Mouse (Mus musculus): ENCODE measurements around the gene Trip11.
"Not testable (repeated sequence)": the region's sequence is repeated elsewhere in the genome, so short reads cannot be mapped to it uniquely, and the experiment has no call there.

The Trip11 gene

DNA sequence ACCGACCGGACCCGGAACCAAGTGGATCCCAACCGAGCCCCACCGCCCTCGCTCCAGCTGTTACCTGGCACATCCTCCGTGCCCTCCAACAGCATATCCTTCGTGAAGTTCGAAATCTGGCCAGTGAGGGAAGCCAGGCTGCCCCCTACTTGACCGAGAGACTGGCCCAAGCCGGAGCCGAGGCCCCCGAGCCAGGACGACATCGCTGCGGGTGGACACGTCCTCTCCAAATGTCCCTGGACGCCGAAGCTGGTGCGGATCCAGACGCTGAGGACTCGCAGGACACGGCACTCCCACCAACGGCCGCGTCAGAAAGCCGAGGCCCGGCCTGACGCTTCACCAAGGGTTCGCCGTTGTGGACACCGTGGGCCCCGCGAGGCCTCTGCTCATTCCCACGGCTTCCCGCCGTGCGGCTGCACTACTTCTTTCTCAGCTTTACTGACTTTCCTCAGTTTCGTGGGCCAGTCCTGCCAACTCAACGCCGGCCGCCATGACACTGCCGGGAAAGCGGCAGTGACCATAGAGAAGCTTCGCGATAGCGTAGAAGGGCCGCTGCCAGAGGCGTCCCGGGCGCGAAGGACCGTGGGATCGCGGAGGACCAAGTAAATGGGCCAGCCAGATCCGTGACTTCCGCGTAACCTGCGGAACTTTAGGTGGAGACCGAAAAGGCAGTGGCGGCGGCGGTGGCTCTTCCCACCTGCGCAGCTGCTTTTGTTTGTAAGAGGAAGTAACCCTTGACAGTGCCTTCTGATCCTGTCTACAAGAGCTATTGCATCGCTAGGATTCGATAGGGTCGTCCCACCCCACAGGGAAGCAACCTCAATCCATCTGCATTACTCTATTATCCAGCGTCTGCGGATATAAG is at the start of gene Trip11:
Gene Trip11, minus strand, starts transcription at position 642 of the 865 bp plus-strand sequence.
- DNase-seq (ENCODE audit: low spot score) = peak; percentile 83

DNA sequence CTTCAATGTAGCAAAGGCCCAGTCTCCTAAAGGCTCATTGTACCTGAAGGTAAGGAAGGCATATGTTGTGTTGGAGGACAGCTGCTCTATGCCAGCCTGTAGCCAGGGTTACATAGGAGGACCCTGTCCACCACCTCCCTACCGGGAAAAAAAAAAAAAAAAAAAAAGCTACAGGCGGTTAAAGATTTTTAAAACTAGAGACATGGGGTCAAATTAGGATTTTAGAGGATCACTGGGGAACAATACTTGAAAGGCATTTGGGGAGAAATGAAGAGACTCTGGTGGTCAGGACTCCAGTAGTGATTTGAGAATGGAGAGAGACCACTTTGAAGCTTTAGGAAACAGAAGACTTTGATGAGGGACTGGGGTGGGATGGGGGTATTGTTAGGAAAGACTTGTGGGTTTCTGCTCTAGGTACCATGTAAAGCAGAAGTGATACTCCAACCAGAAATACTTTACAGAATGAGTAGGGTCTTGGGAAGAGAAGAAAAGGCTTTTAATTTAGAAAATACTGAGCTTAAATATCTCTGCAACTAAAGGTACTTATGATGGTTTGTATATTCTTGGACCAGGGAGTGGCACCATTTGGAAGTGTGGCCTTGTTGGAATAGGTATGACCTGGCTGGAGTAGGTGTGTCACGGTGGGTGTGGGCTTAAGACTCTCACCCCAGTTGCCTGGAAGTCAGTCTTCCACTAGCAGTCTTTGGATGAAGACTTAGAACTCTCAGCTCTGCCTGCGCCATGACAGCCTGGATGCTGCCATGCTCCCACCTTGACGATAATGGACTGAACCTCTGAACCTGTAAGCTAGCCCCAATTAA is 46.1 kb upstream of the Trip11 start:
- not testable (repeated sequence) for DNase-seq (ENCODE audit: low spot score)

DNA sequence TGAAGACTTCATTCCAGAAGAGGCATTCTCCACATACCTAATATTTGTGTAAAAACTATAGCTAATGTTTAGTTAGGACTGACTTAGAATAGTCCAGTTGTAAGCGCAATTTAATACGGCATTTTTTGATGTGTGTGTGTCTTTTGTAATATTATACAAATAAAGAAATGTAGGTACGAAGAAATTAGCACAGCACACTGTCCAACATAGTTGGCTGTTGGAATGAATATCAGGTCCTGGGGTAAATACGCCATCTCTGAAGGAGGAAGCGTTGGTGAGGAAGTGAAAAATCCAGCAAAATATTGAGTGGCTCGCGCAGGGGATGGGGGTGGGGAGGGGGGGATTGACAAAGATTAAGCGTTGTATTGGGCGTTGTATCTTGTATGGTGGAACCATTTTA is 45.5 kb upstream of the Trip11 start:
- no peak for DNase-seq (ENCODE audit: low spot score)

DNA sequence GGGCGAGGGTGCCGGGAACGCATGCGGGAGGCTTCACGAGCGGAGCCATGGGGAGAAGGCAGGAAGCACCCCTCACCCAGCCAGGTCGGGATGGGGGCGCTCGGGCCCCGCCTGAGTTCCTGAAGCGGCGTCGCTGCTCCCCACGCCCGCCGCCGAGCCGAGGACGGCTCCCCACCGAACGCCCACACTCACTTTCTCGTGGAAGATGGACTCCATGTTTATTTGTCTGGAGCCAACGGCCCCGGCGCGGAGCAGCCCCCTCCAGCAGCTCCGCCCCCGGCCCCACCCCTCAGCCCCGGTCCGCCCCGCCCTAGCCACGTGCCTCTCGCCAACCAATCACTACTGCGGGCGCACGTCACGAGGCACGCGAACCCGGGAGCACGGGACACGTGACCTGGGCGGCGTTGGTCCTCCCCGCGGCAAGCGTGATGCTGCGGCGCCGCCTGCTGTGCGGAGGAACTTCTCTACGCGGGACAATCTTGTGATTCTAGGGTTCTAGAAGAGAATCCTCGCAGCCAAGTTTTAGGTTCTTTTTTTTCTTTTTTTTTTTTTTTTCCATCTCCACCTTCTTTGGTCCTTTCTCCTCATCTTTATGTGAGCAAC is 45.0 kb upstream of the Trip11 start, which contains the start of gene Atxn3:
Gene Atxn3, minus strand, starts transcription at position 305 of the 603 bp plus-strand sequence.
- peak; percentile 95 for DNase-seq (ENCODE audit: low spot score)

DNA sequence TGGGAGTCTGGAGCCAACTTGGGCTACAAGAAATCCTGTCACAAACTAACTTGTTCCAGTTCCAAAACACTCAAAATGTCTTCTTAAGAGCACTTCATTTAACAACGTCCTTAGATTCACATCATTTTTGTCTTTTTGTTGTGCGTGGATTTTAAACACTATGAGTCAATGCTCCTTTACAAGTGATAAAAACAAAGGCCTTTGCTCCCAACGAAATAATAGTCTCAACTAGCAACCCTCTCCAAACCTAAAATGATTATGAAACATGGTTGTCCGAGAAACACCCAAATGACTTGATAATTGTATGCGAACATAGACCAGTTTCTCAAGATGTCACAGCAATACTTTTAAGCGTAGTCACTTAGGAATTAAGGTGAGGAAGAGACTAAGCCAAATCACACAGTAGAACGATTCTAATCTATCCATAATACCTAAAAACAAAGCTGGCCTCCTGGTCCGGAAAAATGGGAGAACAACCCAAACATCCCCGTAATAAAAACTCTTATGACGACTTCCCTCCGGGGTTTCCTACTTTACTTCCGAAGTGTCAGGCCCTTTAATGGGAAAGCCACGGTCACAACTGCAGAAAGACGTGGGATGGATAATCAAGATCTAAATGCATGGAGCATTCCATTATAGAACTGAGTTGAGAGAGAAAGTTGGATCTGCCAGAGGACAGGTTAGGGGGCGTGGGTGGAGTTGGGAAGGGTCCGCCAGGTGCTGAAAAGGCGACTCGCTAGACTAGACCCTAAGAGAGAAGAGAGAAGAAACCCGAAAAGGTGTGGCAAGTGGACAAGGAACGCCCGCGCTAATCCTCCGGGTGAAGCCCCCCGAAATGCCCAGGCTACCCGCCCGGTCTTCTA is 44.2 kb upstream of the Trip11 start:
- no peak for DNase-seq (ENCODE audit: low spot score)

DNA sequence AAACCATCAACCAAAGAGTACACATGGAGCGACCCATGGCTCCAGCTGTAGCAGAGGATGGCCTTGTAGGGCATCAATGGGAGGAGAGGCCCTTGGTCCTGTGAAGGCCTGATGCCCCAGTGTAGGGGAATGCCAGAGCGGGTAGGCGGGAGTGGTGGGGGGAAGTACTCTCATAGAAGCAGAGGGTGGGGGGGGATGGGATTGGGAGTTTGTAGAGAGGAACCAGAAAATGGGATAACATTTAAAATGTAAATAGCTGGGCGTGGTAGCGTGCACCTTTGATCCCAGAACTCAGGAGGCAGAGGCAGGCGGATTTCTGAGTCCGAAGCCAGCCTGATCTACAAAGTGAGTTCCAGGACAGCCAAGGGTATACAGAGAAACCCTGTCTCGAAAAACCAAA is 42.8 kb upstream of the Trip11 start:
- not testable (repeated sequence) for DNase-seq (ENCODE audit: low spot score)

DNA sequence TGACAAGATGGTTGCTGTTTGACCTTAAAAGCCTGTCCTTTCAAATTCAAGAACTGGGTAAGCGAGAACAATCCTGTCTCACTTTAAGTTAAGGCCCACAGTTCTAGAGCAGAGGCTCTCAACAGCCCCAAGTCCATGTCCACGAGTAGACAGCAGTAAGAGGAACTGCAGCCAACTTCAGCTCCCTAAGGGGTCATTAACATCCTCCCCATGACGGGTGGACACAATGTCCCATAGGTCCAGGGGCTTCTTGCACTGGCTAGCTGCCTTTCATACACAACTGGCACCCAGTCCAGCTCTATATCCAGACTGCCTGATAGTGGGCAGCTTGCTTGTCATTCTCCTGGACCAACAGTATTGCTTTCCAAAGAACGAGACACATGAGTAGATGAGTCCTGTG is 35.7 kb upstream of the Trip11 start:
- no peak for DNase-seq (ENCODE audit: low spot score)

- DNase-seq (ENCODE audit: low spot score) = no peak
Observed at GRCm38 (mm10) chr12:101947986-101948385, 34.9 kb upstream of the Trip11 start.

GRCm38 (mm10) chr12:101937572-101937971 is 24.5 kb upstream of the Trip11 start:
- no peak for DNase-seq (ENCODE audit: low spot score)

DNA sequence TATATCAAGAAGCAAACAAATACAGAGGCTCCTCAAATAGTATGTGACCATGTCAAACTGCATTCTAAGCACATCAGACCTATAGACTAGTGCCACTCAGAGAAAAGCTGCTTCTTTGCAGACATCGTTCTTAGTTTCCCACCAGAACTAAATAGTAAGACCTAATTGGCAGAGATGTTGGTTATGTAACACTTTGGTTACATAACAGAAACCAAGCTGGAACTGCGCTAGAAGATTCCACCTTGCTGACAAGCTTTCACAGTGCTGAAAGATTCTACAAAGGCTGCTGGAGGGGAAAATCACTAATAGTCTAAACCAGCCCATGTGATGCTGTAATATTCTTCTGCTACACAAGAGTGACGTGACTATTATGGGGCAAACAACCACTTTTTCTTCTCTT is 22.2 kb upstream of the Trip11 start:
- DNase-seq (ENCODE audit: low spot score) = no peak

GRCm38 (mm10) chr12:101928423-101928822 is 15.4 kb upstream of the Trip11 start:
- no peak for DNase-seq (ENCODE audit: low spot score)

GRCm38 (mm10) chr12:101922313-101922712 is 9.2 kb upstream of the Trip11 start:
- DNase-seq (ENCODE audit: low spot score) = no peak

DNA sequence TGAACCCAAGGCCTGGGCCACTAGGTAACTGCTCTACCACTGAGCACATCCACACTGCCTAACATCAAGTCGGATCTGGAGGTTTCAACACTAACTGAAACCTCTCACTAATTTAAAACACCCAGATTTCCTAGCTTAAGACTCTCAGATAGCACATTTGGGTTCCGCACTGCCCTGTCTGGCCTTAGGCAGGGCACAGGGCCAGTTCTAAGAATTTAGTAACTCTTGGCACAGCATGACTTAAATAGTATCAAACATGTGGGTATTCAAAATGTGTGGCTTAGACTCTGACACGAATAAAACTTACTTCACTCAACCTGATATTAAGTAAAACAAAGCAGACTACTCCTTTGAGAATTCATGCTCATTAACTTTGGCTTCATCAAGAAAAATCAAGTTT is 6.8 kb upstream of the Trip11 start:
- no peak for DNase-seq (ENCODE audit: low spot score)

- DNase-seq (ENCODE audit: low spot score) = no peak
Observed at GRCm38 (mm10) chr12:101917165-101917564, 4.1 kb upstream of the Trip11 start.

- no peak for DNase-seq (ENCODE audit: low spot score)
Observed at GRCm38 (mm10) chr12:101911346-101911745, 1.7 kb downstream of the Trip11 start.

GRCm38 (mm10) chr12:101910360-101910759 is 2.7 kb downstream of the Trip11 start:
- no peak for DNase-seq (ENCODE audit: low spot score)

GRCm38 (mm10) chr12:101905817-101906216 is 7.2 kb downstream of the Trip11 start:
- no peak for DNase-seq (ENCODE audit: low spot score)

GRCm38 (mm10) chr12:101904906-101905305 is 8.2 kb downstream of the Trip11 start:
- DNase-seq (ENCODE audit: low spot score) = no peak

- no peak for DNase-seq (ENCODE audit: low spot score)
Observed at GRCm38 (mm10) chr12:101904170-101904569, 8.9 kb downstream of the Trip11 start.

GRCm38 (mm10) chr12:101899671-101900245 is 13.3 kb downstream of the Trip11 start:
- no peak for DNase-seq (ENCODE audit: low spot score)

GRCm38 (mm10) chr12:101898966-101899365 is 14.1 kb downstream of the Trip11 start:
- no peak for DNase-seq (ENCODE audit: low spot score)
